Mouse (Mus musculus) hindbrain, embryonic 15.5 days (tissue): ENCODE measurements around the gene Xxylt1. TPM values are rescaled to one million over a fixed set of nuclear protein-coding genes. Genes with fewer than 3 reads are reported as not detected.

ENCODE experiments used
- ATAC-seq: fragments of 200-750 bp; cut with Nextera tagmentation; 2 replicates; pipeline ENCODE4 v1.8.0; 2017; ENCODE audit warnings: low read depth, moderate number of reproducible peaks, moderate TSS enrichment; ENCODE audit not compliant: low FRiP score
- H3K27ac ChIP-seq: fragments of 300-500 bp; sonication (generic); replicated peaks from 2 replicates; pipeline ENCODE4 v1.5.1; 2015; ENCODE audit warnings: mild to moderate bottlenecking, inconsistent platforms
- H3K27me3 ChIP-seq: fragments of 300-500 bp; sonication (generic); 2 replicates; pipeline ENCODE4 v1.6.1; 2015; ENCODE audit warnings: control low read depth, inconsistent platforms
- H3K36me3 ChIP-seq: fragments of 300-500 bp; sonication (generic); 2 replicates; pipeline ENCODE4 v1.6.1; 2015; ENCODE audit warnings: control low read depth, inconsistent platforms
- H3K4me1 ChIP-seq: fragments of 300-500 bp; sonication (generic); replicated peaks from 2 replicates; pipeline ENCODE4 v1.6.1; 2015; ENCODE audit warnings: control low read depth, inconsistent platforms
- H3K4me2 ChIP-seq: fragments of 300-500 bp; sonication (generic); 2 replicates; pipeline ENCODE4 v1.6.1; 2015; ENCODE audit warnings: moderate library complexity, mild to moderate bottlenecking, inconsistent platforms
- H3K4me3 ChIP-seq: fragments of 300-500 bp; sonication (generic); 2 replicates; pipeline ENCODE4 v1.5.1; 2015; ENCODE audit warnings: mild to moderate bottlenecking, inconsistent platforms
- H3K9ac ChIP-seq: fragments of 300-500 bp; sonication (generic); 2 replicates; pipeline ENCODE4 v1.6.1; 2015; ENCODE audit warnings: inconsistent platforms
- H3K9me3 ChIP-seq: fragments of 300-500 bp; sonication (generic); 2 replicates; pipeline ENCODE4 v1.6.1; 2016; ENCODE audit warnings: control low read depth, inconsistent platforms
- WGBS: fragments of 180-500 bp; shearing (Covaris S2); methylation state at CpG from one replicate; pipeline ENCODE4 v1.1.7; 2015; 5-methylcytosine and 5-hydroxymethylcytosine counted together
- polyA plus RNA-seq: library from polyadenylated mRNA; unstranded; fragments of >200 nt; fragmentation: Nextera tagmentation; extraction: Ambion mirVana; gene quantifications from 2 replicates; pipeline ENCODE4 v1.2.1, GENCODE M21; 2015

The Xxylt1 gene
- polyA plus RNA-seq, 1 experiment from 2014 or later, result 17.3 TPM

DNA sequence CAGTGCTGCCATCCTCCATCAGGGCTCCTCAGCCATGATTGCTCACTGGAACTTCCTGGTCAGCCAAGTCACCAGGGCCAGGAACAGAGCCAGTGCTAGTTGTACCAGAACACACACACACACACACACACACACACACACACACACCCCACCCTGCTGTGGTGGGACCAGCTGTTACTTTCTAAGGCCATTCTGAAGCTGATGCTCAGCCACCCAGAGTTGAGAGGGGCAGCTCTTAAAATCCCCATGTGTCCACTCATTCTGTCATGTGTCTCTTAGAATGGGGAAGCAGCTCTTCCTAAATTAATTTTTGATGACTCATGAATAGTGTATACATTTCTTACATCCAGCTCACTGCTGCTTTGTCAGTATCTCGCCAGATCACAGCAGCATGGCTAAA lies 158.7 kb downstream of the Xxylt1 start:
- WGBS, result 47% methylated on average over 1 of the region's 1 CpGs
- ATAC-seq, result no peak

DNA sequence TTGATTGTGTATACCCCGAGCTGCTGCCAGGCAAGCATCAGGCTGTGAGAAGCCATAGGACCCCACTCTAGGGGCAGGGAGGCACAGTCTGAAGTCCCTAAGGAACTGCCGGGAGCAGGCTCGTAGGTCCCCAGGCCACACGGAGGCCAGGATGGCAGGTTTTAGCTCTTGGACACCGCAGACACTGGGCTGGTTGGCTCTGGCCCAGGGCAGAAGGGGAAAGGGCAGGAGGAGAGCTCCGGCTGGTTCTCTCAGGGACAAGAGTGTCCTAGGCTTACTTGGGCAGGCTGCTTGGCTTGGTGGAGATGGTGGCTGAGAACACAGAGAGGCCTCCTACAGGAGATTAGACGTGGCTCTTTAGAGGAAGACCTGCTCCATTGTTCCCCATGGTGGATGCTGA lies 162.4 kb downstream of the Xxylt1 start:
- WGBS, result 95% methylated on average over 7 of the region's 7 CpGs
- H3K27ac ChIP-seq, result no peak overlapping the region

More for the DNA sequence above, 158.7 kb downstream of the Xxylt1 start:
- H3K4me1 ChIP-seq, result no peaks in the 10 kb centered on the region
- no peaks in the 10 kb centered on the region for H3K36me3 ChIP-seq
- H3K27me3 ChIP-seq, result no peaks in the 10 kb centered on the region
- no peak overlapping the region for H3K27ac ChIP-seq
- no peak overlapping the region for H3K9ac ChIP-seq
- H3K4me2 ChIP-seq, result no peak overlapping the region
- H3K9me3 ChIP-seq, result no peaks in the 10 kb centered on the region
- no peak overlapping the region for H3K4me3 ChIP-seq

DNA sequence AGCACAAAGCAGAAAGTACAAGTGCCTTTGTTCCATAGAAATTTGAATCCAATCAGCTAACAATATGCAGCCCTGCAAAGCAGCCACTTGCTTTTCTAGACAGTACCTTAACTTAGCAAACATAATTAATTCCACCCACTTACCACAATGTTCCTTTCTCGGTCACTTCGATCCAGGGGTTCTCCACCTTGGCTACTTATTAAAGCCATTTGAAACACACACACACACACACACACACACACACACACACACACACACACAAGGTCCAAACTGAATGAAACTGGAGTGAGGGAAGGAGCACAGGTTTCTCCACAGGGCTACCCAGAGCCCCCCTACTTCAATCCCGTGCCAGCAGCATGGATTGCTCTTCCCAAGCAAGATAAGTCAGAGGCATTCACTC lies 164.3 kb downstream of the Xxylt1 start:
- Histone ChIP-seq H3K9me3 (no peaks in the 10 kb centered on the region), H3K27me3 (no peaks in the 10 kb centered on the region), H3K27ac (no peak overlapping the region), H3K9ac (no peak overlapping the region), H3K4me1 (no peaks in the 10 kb centered on the region), H3K4me2 (no peak overlapping the region), H3K36me3 (no peaks in the 10 kb centered on the region), H3K4me3 (no peak overlapping the region)
- ATAC-seq, result no peak
- WGBS, result 76% methylated on average over 3 of the region's 3 CpGs

More for the DNA sequence above, 162.4 kb downstream of the Xxylt1 start:
- Histone ChIP-seq H3K4me3 (no peak overlapping the region), H3K27me3 (no peaks in the 10 kb centered on the region), H3K9me3 (no peaks in the 10 kb centered on the region), H3K36me3 (no peaks in the 10 kb centered on the region), H3K9ac (no peak overlapping the region), H3K4me2 (no peak overlapping the region), H3K4me1 (no peaks in the 10 kb centered on the region)
- ATAC-seq, result no peak

DNA sequence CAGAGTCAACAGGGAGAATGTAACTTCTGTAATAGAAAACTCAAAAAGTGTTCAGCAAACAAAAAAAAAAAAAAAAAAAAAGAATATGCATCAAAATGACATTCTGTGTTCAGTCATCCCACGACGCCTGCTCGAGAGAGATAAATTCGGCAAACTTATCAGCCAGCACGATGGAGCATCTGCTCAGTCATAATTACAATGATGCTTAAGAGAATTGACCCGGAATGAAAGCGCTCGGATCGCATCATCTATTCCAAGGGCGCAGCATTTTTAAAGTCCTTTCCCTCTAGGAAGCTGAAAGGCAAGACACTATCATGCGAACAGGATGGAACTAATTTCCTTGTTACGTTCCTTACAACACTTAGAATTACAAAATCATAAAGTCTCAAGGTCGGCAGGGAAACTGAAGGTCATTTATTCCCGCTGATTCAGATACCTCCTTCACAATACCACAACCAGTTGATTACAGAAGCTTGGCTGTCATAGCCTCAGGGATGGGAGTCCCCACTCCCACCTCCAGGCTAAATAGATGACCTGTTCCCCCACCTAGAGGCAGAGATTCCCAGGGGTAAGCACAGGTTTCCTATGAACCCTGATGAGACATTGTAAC lies 165.5 kb downstream of the Xxylt1 start:
- Histone ChIP-seq H3K4me1 (no peaks in the 10 kb centered on the region), H3K36me3 (no peaks in the 10 kb centered on the region), H3K4me3 (no peak overlapping the region), H3K27ac (peak overlapping the region; percentile 42; the same call in 1 of the 2 replicates), H3K4me2 (no peak overlapping the region; the same call in 1 of the 2 replicates), H3K27me3 (no peaks in the 10 kb centered on the region), H3K9ac (no peak overlapping the region), H3K9me3 (no peaks in the 10 kb centered on the region)
- WGBS, result 65% methylated on average over 14 of the region's 14 CpGs
- ATAC-seq, result no peak

Other genes with a start within 250 kb of the Xxylt1 start
- gene Acap2, start 119.8 kb upstream of the Xxylt1 start, polyA plus RNA-seq, result 11.5 and 13.4 TPM in 2 replicates
- 94.0 and 100 TPM in 2 replicates for gene Ppp1r2, start 193.8 kb upstream of the Xxylt1 start, polyA plus RNA-seq
- 93.8 and 119 TPM in 2 replicates for gene Apod, start 233.4 kb upstream of the Xxylt1 start, polyA plus RNA-seq